Mouse (Mus musculus) megakaryocyte progenitor cell, adult 5-6 weeks (primary cell): Measurements from ENCODE around the gene Scnn1a. TPM values are rescaled to one million over a fixed set of nuclear protein-coding genes. Genes with fewer than 3 reads are reported as not detected.

Experiments used
- ATAC-seq: replicated peaks from 2 replicates; pipeline ENCODE4 v1.8.0; 2016; ENCODE audit warnings: mild to moderate bottlenecking, moderate TSS enrichment, inconsistent platforms; ENCODE audit not compliant: poor library complexity
- total RNA-seq, 2 experiments: library from RNA; stranded (forward) in 1 of 2; stranded (reverse) in 1 of 2; fragments of 157-497, 149-512 nt in 1 of 2; fragments of 200-1000 nt in 1 of 2; gene quantifications; 2 replicates each; pipeline versions ENCODE4 v1.2.3 to v1.2.4; 2015 to 2017

Gene Scnn1a
- total RNA-seq, 2 experiments from 2014 or later = 0.75 to 22.9 TPM

DNA sequence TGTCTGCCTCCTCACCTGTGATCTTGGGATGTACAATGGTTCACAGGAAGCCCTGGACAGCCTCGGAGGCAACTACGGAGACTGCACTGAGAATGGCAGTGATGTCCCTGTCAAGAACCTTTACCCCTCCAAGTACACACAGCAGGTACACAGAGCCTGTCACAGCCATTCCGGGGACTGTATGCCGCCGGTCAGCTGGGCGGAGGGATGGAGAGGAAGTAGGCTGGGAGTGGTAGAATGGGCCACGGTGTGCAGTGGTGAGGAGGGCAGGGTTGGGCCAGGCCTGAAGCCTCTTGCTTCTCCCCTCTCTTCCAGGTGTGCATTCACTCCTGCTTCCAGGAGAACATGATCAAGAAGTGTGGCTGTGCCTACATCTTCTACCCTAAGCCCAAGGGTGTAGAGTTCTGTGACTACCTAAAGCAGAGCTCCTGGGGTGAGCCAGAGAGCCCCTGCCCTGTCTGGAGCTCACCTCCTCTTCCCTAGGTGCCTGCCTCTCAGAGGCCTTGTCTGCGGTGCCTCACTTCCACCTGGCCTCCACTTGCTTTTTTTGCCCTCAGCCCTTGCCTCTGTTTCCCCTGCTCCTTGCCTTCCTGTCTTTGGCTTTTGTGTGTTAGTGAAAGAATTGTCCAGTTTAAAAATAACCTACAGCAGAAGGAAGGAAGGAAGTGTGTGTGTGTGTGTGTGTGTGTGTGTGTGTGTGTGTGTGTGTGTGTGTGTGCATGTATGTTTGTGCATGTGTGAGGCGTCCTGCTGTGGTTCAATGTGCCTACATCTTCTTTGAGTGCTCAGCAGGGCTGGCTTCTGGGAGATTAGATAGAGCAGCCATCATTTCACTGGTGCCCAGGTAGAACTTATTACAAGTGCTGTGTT lies 18.6 kb downstream of the Scnn1a start:
- ATAC-seq = peak; percentile 21; the same call in 1 of the 2 replicates

DNA sequence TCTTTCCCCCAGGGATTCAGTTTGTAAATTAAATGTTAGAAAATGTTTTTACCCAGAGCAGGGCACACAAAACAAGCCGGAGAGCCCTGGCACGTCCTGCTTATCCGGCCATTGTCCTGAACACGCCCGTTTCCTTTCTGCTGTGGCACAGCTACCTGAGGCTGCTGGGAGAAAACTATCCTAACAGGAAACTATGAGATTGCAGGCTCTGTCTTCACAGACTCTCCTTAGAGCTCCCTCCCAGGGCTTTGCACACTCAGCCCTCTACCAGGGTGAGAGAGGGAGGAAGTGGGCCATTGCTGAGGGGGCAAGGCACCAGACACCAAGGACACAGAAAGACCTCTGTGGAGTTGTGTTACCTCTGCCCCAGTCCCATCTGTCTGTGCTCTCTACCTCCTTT lies 19.8 kb downstream of the Scnn1a start:
- peak; percentile 47 for ATAC-seq

- peak; percentile 29 for ATAC-seq
Measured at GRCm38 (mm10) chr6:125342198-125342597, 21.7 kb downstream of the Scnn1a start.

DNA sequence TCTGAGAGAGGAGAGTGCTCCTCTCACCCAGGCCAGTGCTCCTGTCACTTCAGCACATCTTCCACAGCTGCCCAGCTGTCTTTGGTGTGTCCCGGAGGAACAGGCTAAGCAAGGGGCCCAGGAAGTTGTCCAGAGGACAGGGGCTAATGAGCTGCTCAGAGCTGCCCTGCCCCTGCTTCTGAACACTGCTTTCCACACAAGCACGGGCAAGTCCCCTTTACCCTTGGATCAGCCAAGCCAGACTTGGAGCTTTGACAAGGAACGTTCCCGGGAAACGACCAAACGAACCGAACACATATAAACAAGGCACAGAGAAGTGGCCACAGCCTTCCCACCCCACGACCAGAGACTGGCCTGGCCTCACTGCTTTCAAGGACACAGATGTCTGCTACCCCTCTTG lies 23.6 kb downstream of the Scnn1a start:
- no peak for ATAC-seq

DNA sequence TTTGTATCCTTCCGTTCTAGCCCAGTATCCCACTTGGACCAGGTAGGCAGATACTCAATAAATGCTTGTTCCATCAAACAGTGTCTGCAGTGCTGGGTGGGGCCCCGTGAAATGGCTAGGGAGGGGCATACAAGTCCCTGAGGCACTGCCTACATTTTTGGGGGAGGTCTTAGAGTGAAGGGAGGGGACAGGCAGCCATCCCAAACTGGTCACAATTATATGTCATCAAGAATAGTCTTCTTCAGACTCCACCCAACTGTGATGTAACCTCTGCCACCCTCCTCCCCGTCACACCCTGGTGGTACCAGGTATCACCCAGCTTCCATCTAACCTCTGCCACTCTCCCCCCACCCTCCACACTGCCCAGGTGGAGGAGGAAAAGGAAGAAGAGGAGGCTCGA lies 24.4 kb downstream of the Scnn1a start:
- ATAC-seq = no peak

GRCm38 (mm10) chr6:125345625-125346024 lies 25.2 kb downstream of the Scnn1a start:
- peak; percentile 48 for ATAC-seq

GRCm38 (mm10) chr6:125346029-125346428 lies 25.6 kb downstream of the Scnn1a start:
- no peak for ATAC-seq

GRCm38 (mm10) chr6:125348721-125349574 lies 28.5 kb downstream of the Scnn1a start, which contains the start of gene Tnfrsf1a:
Tnfrsf1a (plus strand) TSS chr6:125349362.
- peak; percentile 33 for ATAC-seq

- peak; percentile 72 for ATAC-seq
Measured at GRCm38 (mm10) chr6:125349575-125350230, 29.2 kb downstream of the Scnn1a start.

GRCm38 (mm10) chr6:125350231-125350994 lies 30.0 kb downstream of the Scnn1a start:
- ATAC-seq = peak; percentile 16

GRCm38 (mm10) chr6:125350995-125351324 lies 30.5 kb downstream of the Scnn1a start:
- no peak for ATAC-seq

DNA sequence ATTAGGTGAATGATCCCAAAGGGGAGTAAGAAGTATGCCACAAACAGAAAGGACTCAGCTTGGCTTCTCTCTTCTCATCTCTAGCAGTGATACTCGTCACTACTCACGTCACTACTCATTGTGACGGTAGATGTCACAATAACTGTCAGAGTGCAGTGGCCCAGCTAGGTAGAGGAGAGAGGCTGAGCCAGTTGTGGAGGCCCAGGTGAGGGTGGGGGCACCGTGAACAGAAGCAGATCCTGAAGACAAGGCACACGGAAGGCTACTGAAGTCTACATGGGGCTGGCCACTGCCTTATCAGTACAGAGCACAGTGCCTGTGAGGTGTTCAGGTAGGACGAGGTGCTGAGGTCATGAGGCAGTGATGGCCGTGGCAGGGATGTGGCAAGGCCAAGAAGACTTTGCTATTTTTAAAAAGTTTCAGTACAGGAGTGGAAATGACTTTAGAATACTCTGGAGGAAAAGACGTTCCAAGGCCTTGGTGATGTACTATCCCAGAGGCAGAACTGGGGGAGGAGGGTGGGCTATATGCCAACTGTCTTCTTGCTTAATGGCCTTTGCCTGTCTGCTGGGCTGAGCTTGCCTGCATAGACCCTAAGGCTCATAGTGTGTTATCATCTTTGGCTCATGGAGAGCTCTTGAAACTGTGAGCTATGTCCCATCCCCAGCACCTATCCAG lies 31.0 kb downstream of the Scnn1a start:
- peak; percentile 38 for ATAC-seq

DNA sequence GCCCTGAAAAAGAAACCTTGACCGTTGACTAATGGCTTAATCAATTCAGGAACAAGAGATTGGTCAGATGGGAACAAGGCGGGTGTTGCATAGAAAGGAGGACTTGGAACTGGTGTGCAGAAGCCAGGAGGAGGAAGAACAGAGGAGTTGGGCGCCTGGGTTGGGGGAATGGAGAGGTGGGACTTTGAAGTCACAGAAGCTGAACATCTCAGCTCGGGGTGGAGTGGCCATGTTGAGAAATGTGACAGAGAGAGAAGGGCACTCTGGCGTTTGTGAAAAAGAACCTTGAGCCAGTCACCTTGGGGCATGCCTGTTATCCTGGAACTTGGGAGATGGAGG lies 31.6 kb downstream of the Scnn1a start:
- no peak for ATAC-seq

DNA sequence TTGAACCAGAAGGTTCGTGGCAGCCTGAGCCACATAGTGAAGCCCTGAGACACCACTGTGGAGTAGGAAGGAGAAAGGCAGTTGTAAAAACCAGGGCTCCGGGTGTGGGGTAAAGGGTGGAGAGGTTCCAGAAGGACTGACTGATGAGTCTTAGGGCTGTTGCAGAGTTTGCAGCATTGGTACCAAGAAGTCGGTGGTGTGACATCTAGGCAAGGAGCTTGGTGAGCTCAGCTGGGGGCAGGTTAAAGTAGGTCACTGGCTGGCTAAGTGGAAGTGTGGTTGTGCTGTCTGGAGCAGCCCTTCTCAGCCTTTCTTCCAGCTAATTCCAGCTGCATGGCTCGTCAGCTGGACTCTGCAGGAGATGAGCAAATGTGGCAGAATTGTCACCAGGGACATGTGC lies 32.4 kb downstream of the Scnn1a start:
- no peak for ATAC-seq

DNA sequence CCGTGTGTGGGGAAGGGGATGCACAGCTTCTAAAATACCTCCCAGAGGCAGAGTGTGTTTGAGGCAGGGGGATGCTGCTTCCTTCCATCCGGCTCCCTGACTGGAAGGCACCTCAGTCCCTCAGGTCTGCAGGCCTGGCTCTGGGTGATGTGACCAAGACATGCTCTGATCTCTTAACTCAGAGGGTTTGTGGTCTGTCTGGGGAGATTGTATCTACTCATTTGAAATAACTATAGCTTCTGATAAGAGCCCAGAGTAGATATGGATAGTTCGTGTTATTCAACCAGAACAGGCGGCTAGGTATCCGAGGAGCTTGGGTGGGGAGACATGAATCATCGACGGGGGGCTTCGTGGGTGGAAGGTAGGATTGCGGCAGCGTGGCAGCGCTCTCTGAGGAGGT lies 32.8 kb downstream of the Scnn1a start:
- no peak for ATAC-seq

DNA sequence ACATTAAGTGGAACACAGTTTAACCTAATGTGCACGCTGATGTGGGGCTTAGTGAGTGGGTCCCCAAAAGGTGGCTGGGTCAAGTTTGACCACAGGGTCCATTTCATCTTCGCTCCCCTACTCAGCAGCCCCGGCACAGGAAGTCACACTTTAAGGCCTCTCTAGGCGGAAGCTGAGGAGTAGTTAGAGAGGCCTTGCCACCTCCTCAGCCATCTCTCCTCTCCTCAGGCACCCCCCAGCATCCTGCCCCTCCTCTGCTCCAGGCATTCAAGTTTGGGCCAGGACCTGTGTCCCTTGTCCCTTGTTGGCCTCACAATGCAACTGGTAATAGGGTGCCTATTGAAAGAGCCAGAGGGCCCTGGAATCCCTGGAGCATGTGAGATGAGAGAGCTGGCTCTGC lies 33.2 kb downstream of the Scnn1a start:
- ATAC-seq = no peak

DNA sequence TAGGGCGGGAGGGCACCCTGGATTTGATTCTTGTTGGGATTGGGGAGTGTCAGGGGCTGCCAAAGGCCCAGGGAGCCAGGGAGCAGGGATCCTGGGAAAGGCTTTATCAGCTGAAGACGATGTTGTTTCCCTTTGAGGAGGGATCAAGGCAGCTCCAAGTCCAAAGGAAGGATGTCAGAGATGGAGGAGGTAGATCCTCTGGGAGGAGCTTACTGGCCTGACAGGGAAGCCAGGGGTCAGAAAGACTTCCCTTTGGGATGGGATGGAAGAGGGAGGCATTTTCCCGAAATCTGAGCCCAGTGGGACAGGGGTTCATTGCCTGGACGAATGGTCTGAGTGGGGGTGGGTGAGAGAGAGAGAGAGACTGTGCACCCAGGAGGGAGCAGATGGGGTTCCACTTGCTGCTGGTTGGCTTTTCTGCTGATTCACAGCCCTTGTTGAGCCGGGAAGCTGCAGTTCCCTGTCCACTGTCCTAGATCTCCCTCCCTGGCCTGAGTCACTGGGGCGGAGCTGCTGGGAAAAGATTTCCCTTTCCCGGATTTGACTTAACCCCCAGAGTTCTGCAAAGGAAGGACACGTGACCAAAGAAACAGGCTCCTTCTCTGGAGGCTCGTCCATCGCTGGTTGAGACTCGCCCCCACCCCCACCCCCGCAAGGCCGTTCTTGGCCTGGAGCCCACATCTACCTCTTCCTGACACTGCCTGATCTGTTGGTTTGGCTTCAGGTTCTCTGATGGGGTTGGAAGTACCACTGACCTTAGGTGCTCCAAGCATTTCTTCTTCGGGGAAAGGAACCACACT lies 34.1 kb downstream of the Scnn1a start:
- 0 out of 2 replicates have a peak, but pooled peaks have one; percentile 7 for ATAC-seq

DNA sequence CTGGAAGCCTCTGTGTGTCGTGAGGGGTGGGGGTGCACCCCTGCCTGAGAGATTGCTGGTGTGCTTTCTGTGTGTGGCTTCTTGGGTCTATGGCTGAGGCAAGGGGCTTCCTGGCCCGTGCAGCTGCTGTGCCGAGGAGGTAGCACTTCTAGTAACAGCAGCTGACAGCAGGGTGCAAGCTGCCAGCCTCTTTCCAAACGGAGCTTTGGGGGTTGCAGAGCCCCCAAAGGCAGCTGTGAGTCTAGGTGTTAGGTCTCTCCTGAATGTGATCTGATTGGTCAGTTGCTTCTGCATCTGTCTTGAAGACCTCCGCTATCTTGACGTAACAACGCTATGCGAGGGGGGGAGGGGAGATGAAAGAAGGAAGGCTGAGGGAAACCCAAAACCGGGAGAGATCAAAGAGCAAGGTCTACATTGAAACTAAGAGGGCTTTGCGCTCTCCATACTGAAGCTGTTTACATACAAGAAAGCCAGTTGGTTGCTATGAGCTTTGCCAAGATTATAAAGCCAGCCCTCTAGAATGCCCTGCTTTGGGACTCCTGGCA lies 34.8 kb downstream of the Scnn1a start:
- ATAC-seq = peak; percentile 14; the same call in 1 of the 2 replicates

DNA sequence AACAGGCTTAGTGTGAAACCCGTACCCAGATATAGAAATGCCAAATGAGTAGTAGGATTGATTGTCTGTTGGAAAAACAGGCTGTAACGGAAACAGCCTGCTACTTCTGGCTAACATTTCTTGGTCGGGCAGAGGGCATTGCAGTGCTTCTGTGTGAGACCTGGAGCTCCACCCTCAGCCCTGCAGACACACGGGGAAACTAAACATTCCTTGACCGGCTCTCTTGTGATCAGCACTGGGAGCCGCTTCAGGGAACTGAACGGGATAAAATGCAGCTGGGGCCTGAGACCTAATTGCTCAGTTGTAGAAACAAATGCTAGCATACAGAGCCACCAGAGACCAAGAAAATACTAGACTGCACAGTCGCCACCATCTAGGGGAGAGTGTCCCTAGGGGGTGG lies 35.8 kb downstream of the Scnn1a start:
- no peak for ATAC-seq
